Mouse (Mus musculus) embryonic facial prominence, embryonic 11.5 days (tissue): ENCODE results near the gene H60b. TPM values are rescaled to one million over a fixed set of nuclear protein-coding genes. Genes with fewer than 3 reads are reported as not detected.

Source experiments
- ATAC-seq: fragments of 200-750 bp; cut with Nextera tagmentation; replicated peaks from 2 replicates; pipeline ENCODE4 v1.8.0; 2017; ENCODE audit warnings: low read depth; ENCODE audit not compliant: insufficient number of reproducible peaks, low FRiP score, low TSS enrichment
- DNase-seq: peaks from one replicate; pipeline ENCODE4 v3.0.0-alpha.2; 2015; ENCODE audit warnings: low spot score
- H3K27ac ChIP-seq: fragments of 300-500 bp; sonication (generic); replicated peaks from 2 replicates; pipeline ENCODE4 v1.5.1; 2014; ENCODE audit warnings: mild to moderate bottlenecking, low read depth, low read length, control low read depth
- H3K27me3 ChIP-seq: fragments of 300-500 bp; sonication (generic); 2 replicates; pipeline ENCODE4 v1.6.1; 2014; ENCODE audit warnings: mild to moderate bottlenecking, low read length, moderate library complexity, mixed read lengths; ENCODE audit not compliant: control insufficient read depth, insufficient read depth
- H3K36me3 ChIP-seq: fragments of 300-500 bp; sonication (generic); replicated peaks from 2 replicates; pipeline ENCODE4 v1.6.1; 2014; ENCODE audit warnings: low read depth, mild to moderate bottlenecking, low read length, moderate library complexity, mixed read lengths; ENCODE audit not compliant: control insufficient read depth, insufficient read depth
- H3K4me1 ChIP-seq: fragments of 300-500 bp; sonication (generic); 2 replicates; pipeline ENCODE4 v1.6.1; 2014; ENCODE audit warnings: low read length, mixed read lengths; ENCODE audit not compliant: control insufficient read depth, insufficient read depth
- H3K4me2 ChIP-seq: fragments of 300-500 bp; sonication (generic); 2 replicates; pipeline ENCODE4 v1.6.1; 2014; ENCODE audit warnings: low read depth, mild to moderate bottlenecking, control low read depth, low read length, moderate library complexity
- H3K4me3 ChIP-seq: fragments of 300-500 bp; sonication (generic); 2 replicates; pipeline ENCODE4 v1.5.1; 2014; ENCODE audit warnings: low read depth, low read length, control low read depth
- H3K9ac ChIP-seq: fragments of 300-500 bp; sonication (generic); replicated peaks from 2 replicates; pipeline ENCODE4 v1.6.1; 2014; ENCODE audit warnings: mild to moderate bottlenecking, control low read depth, low read length
- H3K9me3 ChIP-seq: fragments of 300-500 bp; sonication (generic); replicated peaks from 2 replicates; pipeline ENCODE4 v1.6.1; 2016; ENCODE audit warnings: mild to moderate bottlenecking, low read length, inconsistent platforms, mixed read lengths; ENCODE audit not compliant: control insufficient read depth
- WGBS: fragments of 180-500 bp; shearing (Covaris S2); extraction: QIAGEN DNeasy Blood & Tissue Kit; methylation state at CpG from one replicate; pipeline ENCODE4 v1.1.7; 2014; 5-methylcytosine and 5-hydroxymethylcytosine counted together
- polyA plus RNA-seq: library from polyadenylated mRNA; unstranded; fragments of >200 nt; fragmentation: Nextera tagmentation; extraction: Ambion mirVana; gene quantifications from 2 replicates; pipeline ENCODE4 v1.2.1, GENCODE M21; 2014

Gene H60b
- polyA plus RNA-seq, 1 experiment from 2014 or later, result 0.32 TPM

DNA sequence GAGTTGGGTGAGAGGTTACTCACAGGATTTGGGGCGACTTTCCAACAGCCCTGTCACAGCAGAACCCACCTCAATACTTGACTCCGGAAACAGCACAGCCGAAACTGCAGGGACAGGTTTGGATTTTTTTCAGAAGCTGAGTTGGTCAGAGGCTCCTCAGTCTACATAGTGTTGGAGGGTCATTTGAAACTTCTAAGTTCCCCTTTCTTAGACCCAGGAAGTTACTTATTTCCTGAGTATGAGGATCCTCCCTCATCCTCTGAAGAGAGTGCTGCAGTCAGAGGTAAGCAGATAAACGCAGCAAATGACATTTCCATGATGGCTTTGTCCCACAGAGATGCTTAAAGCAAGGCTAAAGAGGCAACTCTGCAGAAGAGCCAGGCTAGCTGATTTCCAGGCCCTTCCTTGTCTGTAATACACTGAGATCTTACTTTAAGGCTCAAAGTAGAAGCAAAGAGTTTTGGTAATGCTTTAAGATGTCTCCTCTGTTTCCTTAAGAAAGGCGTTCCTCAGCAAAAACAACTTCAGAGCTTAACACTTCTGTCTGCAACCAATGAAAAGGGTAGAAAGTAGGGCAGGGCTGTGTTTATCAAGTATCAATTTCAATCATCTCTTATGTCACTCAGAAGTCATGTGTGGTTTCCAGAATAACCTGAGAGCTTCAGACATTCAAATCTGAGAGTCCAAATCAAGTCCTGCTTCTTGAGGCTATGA, 144.1 kb downstream of the H60b start:
- Histone ChIP-seq H3K9me3 (no peaks in the 10 kb centered on the region), H3K36me3 (no peaks in the 10 kb centered on the region), H3K4me3 (no peak overlapping the region), H3K4me1 (no peaks in the 10 kb centered on the region), H3K4me2 (no peak overlapping the region), H3K27ac (no peak overlapping the region), H3K9ac (no peak overlapping the region), H3K27me3 (no peaks in the 10 kb centered on the region)
- 75% methylated on average over 5 of the region's 5 CpGs for WGBS
- DNase-seq, result no peak
- ATAC-seq, result no peak

GRCm38 (mm10) chr10:22303736-22304135, 145.3 kb downstream of the H60b start:
- DNase-seq (no peak), ATAC-seq (no peak)
- Histone ChIP-seq H3K9ac (no peak overlapping the region), H3K9me3 (no peaks in the 10 kb centered on the region), H3K27me3 (no peaks in the 10 kb centered on the region), H3K4me3 (no peak overlapping the region), H3K36me3 (no peaks in the 10 kb centered on the region), H3K4me2 (no peak overlapping the region), H3K4me1 (no peaks in the 10 kb centered on the region), H3K27ac (no peak overlapping the region)
- WGBS, result 88% methylated on average over 6 of the region's 6 CpGs

DNA sequence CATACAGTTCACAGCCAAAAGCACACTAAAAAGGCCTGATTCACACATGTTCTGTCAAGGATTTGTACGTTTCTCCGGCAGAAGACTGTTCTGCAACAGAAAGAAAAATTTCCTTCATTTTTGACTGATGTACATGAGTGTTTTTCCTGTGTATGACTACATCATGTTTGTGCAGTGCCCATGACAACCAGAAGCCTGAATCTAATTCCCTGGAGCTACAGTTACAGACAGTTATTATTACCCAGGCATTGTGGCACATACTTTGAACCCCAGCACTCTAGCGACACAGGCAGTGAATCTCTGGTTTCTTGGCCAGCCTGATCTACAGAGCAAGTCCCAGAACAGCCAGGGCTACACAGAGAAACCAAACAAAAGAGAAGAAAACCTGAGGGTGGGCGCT, 147.4 kb downstream of the H60b start:
- 75% methylated on average over 4 of the region's 4 CpGs for WGBS
- no peak overlapping the region for H3K27ac ChIP-seq
- H3K27me3 ChIP-seq, result no peaks in the 10 kb centered on the region
- no peak overlapping the region for H3K9ac ChIP-seq
- ATAC-seq (no peak), DNase-seq (no peak)
- no peak overlapping the region for H3K4me2 ChIP-seq
- no peak overlapping the region for H3K4me3 ChIP-seq
- no peaks in the 10 kb centered on the region for H3K9me3 ChIP-seq
- H3K36me3 ChIP-seq, result no peaks in the 10 kb centered on the region
- no peaks in the 10 kb centered on the region for H3K4me1 ChIP-seq

DNA sequence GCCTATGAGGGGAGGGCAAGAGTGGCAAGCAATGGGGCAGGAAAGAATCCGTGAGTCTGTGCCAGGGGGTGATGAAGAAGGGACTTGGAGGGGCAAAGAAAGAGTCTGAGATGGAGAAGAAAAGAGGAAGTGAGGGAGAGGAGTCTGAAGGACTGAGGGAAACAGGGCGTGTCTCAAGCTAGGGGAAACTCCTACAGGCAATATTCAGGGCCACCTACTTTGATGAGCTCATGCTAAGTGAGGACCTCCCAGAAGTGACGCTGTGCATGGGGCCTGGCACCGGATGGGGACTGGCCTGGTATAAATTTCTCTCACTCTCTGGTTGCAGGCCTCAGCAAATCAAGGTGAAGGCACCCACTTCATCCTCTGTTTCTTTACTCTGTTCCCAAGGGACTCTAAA, 148.1 kb downstream of the H60b start:
- H3K4me1 ChIP-seq, result no peaks in the 10 kb centered on the region
- no peaks in the 10 kb centered on the region for H3K9me3 ChIP-seq
- no peak for ATAC-seq
- 63% methylated on average over 4 of the region's 4 CpGs for WGBS
- H3K4me3 ChIP-seq, result no peak overlapping the region
- DNase-seq, result no peak
- no peak overlapping the region for H3K4me2 ChIP-seq
- H3K27ac ChIP-seq, result no peak overlapping the region
- no peak overlapping the region for H3K9ac ChIP-seq
- no peaks in the 10 kb centered on the region for H3K27me3 ChIP-seq
- H3K36me3 ChIP-seq, result no peaks in the 10 kb centered on the region

GRCm38 (mm10) chr10:22308221-22308620, 149.8 kb downstream of the H60b start:
- 76% methylated on average over 1 of the region's 1 CpGs for WGBS
- no peak for ATAC-seq

DNA sequence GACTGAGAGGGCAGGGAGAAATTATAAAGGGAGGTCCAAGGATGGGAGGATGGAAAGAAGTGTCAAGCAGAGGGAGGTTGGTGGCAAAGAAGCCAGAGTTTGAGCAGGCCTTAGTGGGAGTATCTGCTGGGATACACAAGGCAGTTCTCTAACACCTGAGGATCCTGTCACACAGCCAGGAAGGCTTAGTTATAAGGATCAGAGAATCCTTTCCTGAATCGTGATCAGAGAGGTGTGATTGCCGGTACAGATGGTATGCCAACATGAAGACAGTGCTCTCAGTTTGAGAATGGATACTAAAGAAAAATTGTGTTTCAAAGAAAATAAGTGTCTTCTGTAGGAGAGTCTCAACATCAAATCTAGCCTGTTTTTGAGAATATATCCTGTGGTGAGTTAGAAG, 164.5 kb downstream of the H60b start:
- Histone ChIP-seq H3K9me3 (no peaks in the 10 kb centered on the region), H3K36me3 (no peaks in the 10 kb centered on the region), H3K27ac (no peak overlapping the region), H3K4me3 (no peak overlapping the region), H3K4me1 (no peaks in the 10 kb centered on the region), H3K27me3 (no peaks in the 10 kb centered on the region), H3K4me2 (no peak overlapping the region), H3K9ac (no peak overlapping the region)
- 82% methylated on average over 2 of the region's 2 CpGs for WGBS
- ATAC-seq, result no peak
- DNase-seq, result no peak

More at GRCm38 (mm10) chr10:22308221-22308620, 149.8 kb downstream of the H60b start:
- Histone ChIP-seq H3K36me3 (no peaks in the 10 kb centered on the region), H3K27me3 (no peaks in the 10 kb centered on the region), H3K4me3 (no peak overlapping the region), H3K27ac (no peak overlapping the region), H3K4me2 (no peak overlapping the region), H3K9me3 (no peaks in the 10 kb centered on the region), H3K4me1 (no peaks in the 10 kb centered on the region), H3K9ac (no peak overlapping the region)
- DNase-seq, result no peak

Other genes with a start within 250 kb of the H60b start
- gene 4930444G20Rik, start 90.5 kb upstream of the H60b start, polyA plus RNA-seq, result not detected in 2 replicates
- 17.6 and 19.6 TPM in 2 replicates for gene E030030I06Rik, start 9.3 kb upstream of the H60b start, polyA plus RNA-seq
- gene Raet1e, start within 50 bp of the H60b start, polyA plus RNA-seq, result 11.3 and 13.6 TPM in 2 replicates
- gene Raet1d, start 202.0 kb downstream of the H60b start, polyA plus RNA-seq, result 26.9 and 27.2 TPM in 2 replicates